Mouse (Mus musculus) heart, adult 8-10 months (tissue): Measurements from ENCODE around the gene Mtmr6. TPM values are rescaled to one million over a fixed set of nuclear protein-coding genes. Genes with fewer than 3 reads are reported as not detected.
"Not testable (repeated sequence)": the region's sequence is repeated elsewhere in the genome, so short reads cannot be mapped to it uniquely, and the experiment has no call there.

Source experiments
- DNase-seq: peaks from one replicate; pipeline ENCODE4 v3.0.0; 2022; ENCODE audit warnings: low spot score
- microRNA-seq: library from miRNA; unstranded; fragments of <30 nt; microRNA quantifications from one replicate; pipeline ENCODE4 v1.2.0, GENCODE M21; 2022
- total RNA-seq, 4 experiments: library from RNA; stranded (reverse); gene quantifications; 2 replicates each; pipeline ENCODE4 v1.2.4; 2022

Mtmr6 gene
- total RNA-seq, 4 experiments from 2014 or later: 29.5 to 34.5 (median 31.6) TPM

- DNase-seq: no peak
Observed at GRCm38 (mm10) chr14:60295531-60295930, 30.5 kb downstream of the Mtmr6 start.

GRCm38 (mm10) chr14:60300224-60300991 is 35.4 kb downstream of the Mtmr6 start:
- DNase-seq: no peak

GRCm38 (mm10) chr14:60301024-60301423 is 36.0 kb downstream of the Mtmr6 start:
- no peak for DNase-seq

- no peak for DNase-seq
Observed at GRCm38 (mm10) chr14:60302441-60302840, 37.4 kb downstream of the Mtmr6 start.

- no peak for DNase-seq
Observed at GRCm38 (mm10) chr14:60304441-60305220, 39.6 kb downstream of the Mtmr6 start.

GRCm38 (mm10) chr14:60308113-60308512 is 43.1 kb downstream of the Mtmr6 start:
- DNase-seq: no peak

GRCm38 (mm10) chr14:60310691-60311090 is 45.7 kb downstream of the Mtmr6 start:
- no peak for DNase-seq

- DNase-seq: no peak
Observed at GRCm38 (mm10) chr14:60319231-60319630, 54.2 kb downstream of the Mtmr6 start.

GRCm38 (mm10) chr14:60320813-60321212 is 55.8 kb downstream of the Mtmr6 start:
- DNase-seq: no peak

GRCm38 (mm10) chr14:60340001-60340400 is 75.0 kb downstream of the Mtmr6 start:
- DNase-seq: not testable (repeated sequence)

- no peak for DNase-seq
Observed at GRCm38 (mm10) chr14:60340570-60340969, 75.5 kb downstream of the Mtmr6 start.

GRCm38 (mm10) chr14:60345326-60345876 is 80.4 kb downstream of the Mtmr6 start:
- no peak for DNase-seq

Small RNAs within 50 kb of the gene (microRNA-seq; reads per million reads assigned to microRNA genes)
- not detected for gene Mir719

Other genes starting within 250 kb of the Mtmr6 start
- 10 to 100 TPM in 1 of 4 experiments, 1 to 10 TPM in 3; 4.8 to 11.0 (median 9.3) TPM for gene Atp8a2, start 68.0 kb upstream of the Mtmr6 start, total RNA-seq
- gene Nupl1, start 13.8 kb upstream of the Mtmr6 start, total RNA-seq: under 1 TPM in 1 of 4 experiments, not detected in 3; 0.25 TPM
- gene Gm49336, start 13.7 kb upstream of the Mtmr6 start, total RNA-seq: 10 to 100 TPM; 25.0 to 32.1 (median 27.8) TPM
- not detected for gene Amer2, start 108.0 kb downstream of the Mtmr6 start, total RNA-seq